Mouse (Mus musculus) megakaryocyte, embryonic 14.5 days (primary cell): Measurements from ENCODE around the gene Fig4. TPM values are rescaled to one million over a fixed set of nuclear protein-coding genes. Genes with fewer than 3 reads are reported as not detected.

ENCODE experiments used
- H3K27me3 ChIP-seq: replicated peaks from 2 replicates; pipeline ENCODE3; 2012; ENCODE audit warnings: inconsistent platforms
- H3K36me3 ChIP-seq: replicated peaks from 2 replicates; pipeline ENCODE3; 2012; ENCODE audit warnings: low read length, inconsistent platforms, mixed read lengths
- H3K4me1 ChIP-seq: 2 replicates; pipeline ENCODE4 v1.6.1; 2012; ENCODE audit warnings: inconsistent platforms
- H3K4me3 ChIP-seq: replicated peaks from 2 replicates; pipeline ENCODE3; 2012; ENCODE audit warnings: moderate library complexity, mild to moderate bottlenecking, inconsistent platforms
- H3K9me3 ChIP-seq: 2 replicates; pipeline ENCODE4 v1.6.1; 2012; ENCODE audit warnings: inconsistent platforms
- FLI1 ChIP-seq: IDR thresholded peaks from 2 replicates; pipeline ENCODE4 v1.6.1; 2012; ENCODE audit warnings: low read length, inconsistent platforms, mixed read lengths
- GATA1 ChIP-seq: IDR thresholded peaks from 3 replicates; pipeline ENCODE4 v1.6.1; 2012; ENCODE audit warnings: mixed read lengths, low read length, inconsistent platforms, borderline replicate concordance
- polyA plus RNA-seq: library from polyadenylated mRNA; stranded (reverse); fragments of >175 nt; gene quantifications from 2 replicates; pipeline ENCODE4 v1.2.3, GENCODE M21; 2012; ENCODE audit warnings: low replicate concordance; ENCODE audit not compliant: insufficient read depth

The Fig4 gene
- polyA plus RNA-seq, 1 experiment, result 1.5 TPM

DNA sequence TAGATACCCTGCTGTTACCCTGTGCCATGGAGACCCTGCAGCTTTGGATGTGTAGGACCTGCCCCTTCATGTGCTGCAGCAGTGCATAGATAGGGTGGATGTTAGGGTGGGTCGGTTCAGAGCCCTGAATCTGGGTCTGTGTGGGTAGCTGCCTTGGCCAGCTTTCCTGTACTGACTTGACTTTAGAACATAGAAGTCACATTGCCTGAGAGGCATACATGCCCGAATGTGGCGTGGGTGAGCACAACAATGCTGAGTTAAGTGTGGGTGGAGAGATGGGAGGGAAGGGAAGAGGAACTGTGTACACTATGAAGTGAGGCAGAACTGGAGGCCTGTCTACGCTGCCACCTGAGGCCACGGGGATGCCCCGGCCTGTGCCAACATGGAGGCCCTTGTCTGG, 58.0 kb downstream of the Fig4 start:
- H3K9me3 ChIP-seq, result no peaks in the 10 kb centered on the region
- TF ChIP-seq GATA1 (no peak), FLI1 (no peak)
- H3K27me3 ChIP-seq, result no peaks in the 10 kb centered on the region
- peaks cover 64% of the 10 kb centered on the region for H3K36me3 ChIP-seq
- peaks cover 36% of the 10 kb centered on the region for H3K4me1 ChIP-seq
- no peak overlapping the region for H3K4me3 ChIP-seq

DNA sequence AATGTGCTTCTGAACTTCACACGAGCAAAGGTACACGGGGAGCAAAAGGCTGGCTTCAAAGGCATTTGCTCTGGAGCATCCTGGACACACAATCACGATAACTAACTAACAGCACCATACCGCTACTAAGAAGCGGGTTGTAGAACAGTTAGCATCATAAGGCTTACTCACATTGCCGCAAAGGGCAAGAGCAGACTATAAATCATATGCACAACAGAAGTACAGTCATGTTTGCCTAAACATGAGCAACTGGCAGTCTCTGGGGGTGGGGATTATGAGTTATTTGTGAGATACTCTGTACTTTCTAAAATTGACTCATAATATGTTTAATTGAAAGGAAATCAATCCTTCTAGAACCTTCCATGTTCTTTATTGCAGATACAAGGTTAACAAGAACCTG, 59.1 kb downstream of the Fig4 start:
- Histone ChIP-seq H3K27me3 (no peaks in the 10 kb centered on the region), H3K36me3 (peaks cover 63% of the 10 kb centered on the region), H3K9me3 (no peaks in the 10 kb centered on the region), H3K4me1 (peaks cover 40% of the 10 kb centered on the region), H3K4me3 (no peak overlapping the region)
- TF ChIP-seq GATA1 (no peak), FLI1 (no peak)

DNA sequence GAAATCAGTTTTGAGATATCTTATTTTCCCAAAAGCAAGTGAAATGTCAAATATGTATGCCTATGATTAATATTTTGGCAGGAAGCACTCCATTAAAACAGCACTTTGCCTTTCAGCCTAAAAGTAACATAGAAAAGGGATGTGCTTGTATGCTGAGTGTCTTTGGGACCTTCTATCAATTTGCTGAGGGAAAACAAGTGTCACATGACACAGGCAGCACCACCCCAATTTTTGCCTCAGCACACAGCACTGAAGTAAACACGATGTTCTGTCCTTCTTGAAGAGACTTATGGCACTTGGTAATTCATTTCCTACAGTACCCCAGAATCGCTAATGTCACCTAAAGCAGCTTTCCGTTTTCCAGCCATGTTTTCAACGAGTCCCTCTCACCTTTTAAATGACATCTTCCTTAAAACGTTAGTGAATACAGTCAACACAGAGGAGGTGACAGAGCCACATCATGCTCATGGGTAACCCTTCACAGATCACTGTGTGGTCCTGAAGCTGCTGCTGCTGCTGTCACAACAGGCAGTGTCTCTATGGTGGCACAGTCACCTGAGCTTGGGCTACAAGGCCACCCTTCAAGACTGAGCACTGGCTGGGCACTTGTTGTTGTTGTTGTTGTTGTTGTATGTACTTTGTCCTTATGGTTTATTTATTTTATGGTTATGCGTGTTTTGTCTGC, 61.4 kb downstream of the Fig4 start:
- Histone ChIP-seq H3K9me3 (no peaks in the 10 kb centered on the region), H3K4me3 (peak overlapping the region; percentile 2), H3K27me3 (no peaks in the 10 kb centered on the region), H3K4me1 (peaks cover 46% of the 10 kb centered on the region), H3K36me3 (peaks cover 71% of the 10 kb centered on the region)
- TF ChIP-seq FLI1, result no peak
- TF ChIP-seq GATA1, result no peak

- no peak for TF ChIP-seq GATA1
- no peak for TF ChIP-seq FLI1
- Histone ChIP-seq H3K36me3 (peaks cover 68% of the 10 kb centered on the region), H3K4me3 (no peak overlapping the region), H3K4me1 (peaks cover 47% of the 10 kb centered on the region), H3K27me3 (no peaks in the 10 kb centered on the region), H3K9me3 (no peaks in the 10 kb centered on the region)
These were observed 62.0 kb downstream of the Fig4 start for GRCm38 (mm10) chr10:41241080-41241479.

- H3K4me1 ChIP-seq, result peaks cover 54% of the 10 kb centered on the region
These were observed 67.0 kb downstream of the Fig4 start for GRCm38 (mm10) chr10:41236020-41236419.

DNA sequence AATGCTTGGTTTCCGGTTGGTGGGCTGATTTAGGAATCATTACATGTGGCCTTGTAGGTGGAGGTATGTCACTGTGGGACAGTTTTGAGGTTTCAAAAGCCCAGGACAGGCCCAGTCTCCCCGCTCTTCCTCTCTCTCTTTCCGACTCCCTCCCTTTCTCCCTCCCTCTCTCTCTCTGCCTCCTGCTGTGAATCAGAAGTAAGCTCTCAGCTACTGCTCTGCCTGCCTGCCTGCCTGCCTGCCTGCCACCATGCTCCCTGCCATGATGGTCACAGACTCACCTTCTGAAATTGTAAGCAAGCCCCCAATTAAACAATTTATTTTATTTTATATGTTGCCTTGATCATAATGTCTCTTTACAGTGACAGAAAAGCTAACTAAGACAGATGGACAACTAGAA, 67.5 kb downstream of the Fig4 start:
- H3K27me3 ChIP-seq, result no peaks in the 10 kb centered on the region
- no peaks in the 10 kb centered on the region for H3K9me3 ChIP-seq
- TF ChIP-seq GATA1 (no peak), FLI1 (no peak)
- peaks cover 46% of the 10 kb centered on the region for H3K36me3 ChIP-seq
- no peak overlapping the region for H3K4me3 ChIP-seq
- peaks cover 56% of the 10 kb centered on the region for H3K4me1 ChIP-seq

More at GRCm38 (mm10) chr10:41236020-41236419, 67.0 kb downstream of the Fig4 start:
- H3K4me3 ChIP-seq, result no peak overlapping the region
- H3K9me3 ChIP-seq, result no peaks in the 10 kb centered on the region
- peaks cover 46% of the 10 kb centered on the region for H3K36me3 ChIP-seq
- no peak for TF ChIP-seq FLI1
- no peaks in the 10 kb centered on the region for H3K27me3 ChIP-seq

DNA sequence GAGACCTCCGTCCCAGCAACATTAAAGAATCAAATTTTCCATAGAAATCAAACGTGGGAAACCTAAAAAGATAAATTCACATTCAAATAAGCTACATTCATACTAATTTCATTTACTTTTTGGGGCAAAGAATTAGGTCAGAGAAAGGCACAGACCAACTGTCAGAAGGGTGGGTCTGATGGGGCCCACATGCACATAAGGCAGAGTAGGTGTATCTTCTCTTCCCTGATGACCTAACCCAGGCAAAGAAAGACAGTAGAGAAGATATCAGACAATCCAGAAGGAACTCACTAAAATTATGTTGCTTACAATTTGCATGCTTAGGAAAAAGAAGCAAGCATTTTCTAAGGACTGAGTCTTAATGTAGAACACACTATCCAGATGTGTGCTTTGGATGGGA, 67.9 kb downstream of the Fig4 start:
- peaks cover 60% of the 10 kb centered on the region for H3K4me1 ChIP-seq
- H3K27me3 ChIP-seq, result no peaks in the 10 kb centered on the region
- H3K4me3 ChIP-seq, result no peak overlapping the region
- no peaks in the 10 kb centered on the region for H3K9me3 ChIP-seq
- TF ChIP-seq GATA1 (no peak), FLI1 (no peak)
- H3K36me3 ChIP-seq, result peaks cover 43% of the 10 kb centered on the region

DNA sequence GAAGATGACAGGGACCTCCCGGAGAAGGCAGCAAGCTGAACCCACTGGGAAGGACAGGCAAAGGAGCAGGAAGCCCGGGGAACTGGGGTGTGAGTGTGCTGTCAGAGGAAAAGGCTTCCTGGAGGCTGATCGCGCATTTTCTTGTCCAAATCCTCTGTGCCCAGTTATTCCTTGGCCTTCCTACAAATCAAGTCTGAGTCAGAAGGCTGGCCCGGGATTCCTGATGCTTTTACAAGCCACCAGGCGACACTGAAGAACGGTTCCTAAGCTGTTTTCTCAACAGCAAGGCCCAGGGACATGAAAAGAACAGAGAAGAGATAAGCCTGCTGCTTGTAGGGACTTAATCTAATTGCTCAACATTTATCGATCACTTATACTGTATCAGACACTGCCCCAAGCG, 68.5 kb downstream of the Fig4 start:
- no peaks in the 10 kb centered on the region for H3K27me3 ChIP-seq
- peaks cover 58% of the 10 kb centered on the region for H3K4me1 ChIP-seq
- no peak for TF ChIP-seq FLI1
- TF ChIP-seq GATA1, result no peak
- no peaks in the 10 kb centered on the region for H3K9me3 ChIP-seq
- H3K36me3 ChIP-seq, result peaks cover 37% of the 10 kb centered on the region
- H3K4me3 ChIP-seq, result no peak overlapping the region

DNA sequence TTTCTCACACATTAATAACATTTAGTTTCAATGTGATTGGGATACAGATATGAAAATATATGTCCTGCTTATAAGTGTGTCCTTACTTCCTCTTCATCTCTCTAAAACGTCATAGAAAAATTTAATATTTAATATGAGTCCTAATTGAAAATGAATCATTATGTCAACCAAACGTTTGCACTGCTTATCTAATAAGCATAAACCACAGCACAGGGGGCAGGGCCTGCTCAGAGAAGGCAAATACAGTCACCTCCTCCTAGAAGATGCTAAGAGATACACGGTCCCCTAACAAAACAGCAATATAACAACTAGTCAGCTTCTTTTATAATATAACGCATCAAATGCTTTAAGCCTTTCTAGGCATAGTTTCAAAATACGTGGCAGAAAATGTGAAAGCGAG, 69.9 kb downstream of the Fig4 start:
- no peak for TF ChIP-seq GATA1
- TF ChIP-seq FLI1, result no peak
- Histone ChIP-seq H3K27me3 (no peaks in the 10 kb centered on the region), H3K4me1 (peaks cover 50% of the 10 kb centered on the region), H3K36me3 (peaks cover 25% of the 10 kb centered on the region), H3K4me3 (no peak overlapping the region), H3K9me3 (no peaks in the 10 kb centered on the region)

- Histone ChIP-seq H3K27me3 (no peaks in the 10 kb centered on the region), H3K36me3 (peaks cover 27% of the 10 kb centered on the region)
- no peak for TF ChIP-seq GATA1
- TF ChIP-seq FLI1, result no peak
These were observed 71.8 kb downstream of the Fig4 start for GRCm38 (mm10) chr10:41231163-41231835.

GRCm38 (mm10) chr10:41227626-41228025, 75.4 kb downstream of the Fig4 start:
- H3K4me3 ChIP-seq, result no peak overlapping the region

More at GRCm38 (mm10) chr10:41231163-41231835, 71.8 kb downstream of the Fig4 start:
- no peaks in the 10 kb centered on the region for H3K9me3 ChIP-seq
- H3K4me1 ChIP-seq, result peaks cover 49% of the 10 kb centered on the region
- peak overlapping the region; percentile 73 for H3K4me3 ChIP-seq

More at GRCm38 (mm10) chr10:41227626-41228025, 75.4 kb downstream of the Fig4 start:
- Histone ChIP-seq H3K9me3 (no peaks in the 10 kb centered on the region), H3K27me3 (no peaks in the 10 kb centered on the region), H3K4me1 (peaks cover 39% of the 10 kb centered on the region), H3K36me3 (peaks cover 38% of the 10 kb centered on the region)
- TF ChIP-seq FLI1, result no peak
- no peak for TF ChIP-seq GATA1
